Mouse (Mus musculus): ENCODE measurements around the gene Olfr910. TPM values are rescaled to one million over a fixed set of nuclear protein-coding genes. Genes with fewer than 3 reads are reported as not detected.

Olfr910 gene
- not detected for total RNA-seq (2021)
- long read RNA-seq, experiment 1: 0 reads
- long read RNA-seq, experiment 2: 0 reads

- no peak for DNase-seq (ENCODE audit: low spot score in 2 of 2)
Observed at GRCm38 (mm10) chr9:38537549-38537948, at the start of gene Olfr910. Gene Olfr910, plus strand, starts transcription at chr9:38537849.

GRCm38 (mm10) chr9:38495501-38495900 is 42.1 kb upstream of the Olfr910 start, which contains the start of gene Olfr907:
Gene Olfr907, plus strand, starts transcription at chr9:38495801.
- no peak for DNase-seq (ENCODE audit: low spot score in 2 of 2)

- no peak for DNase-seq (ENCODE audit: low spot score in 2 of 2)
Observed at GRCm38 (mm10) chr9:38512353-38512752, 25.3 kb upstream of the Olfr910 start.

- DNase-seq (ENCODE audit: low spot score in 2 of 2): no peak
Observed at GRCm38 (mm10) chr9:38521280-38521679, 16.4 kb upstream of the Olfr910 start, which contains the start of gene Olfr911-ps1. Gene Olfr911-ps1, plus strand, starts transcription at chr9:38521580.

- DNase-seq (ENCODE audit: low spot score in 2 of 2): no peak
Observed at GRCm38 (mm10) chr9:38579878-38580277, 42.2 kb downstream of the Olfr910 start, which contains the start of gene Olfr912. Gene Olfr912, plus strand, starts transcription at chr9:38580178.

Other genes with a start within 250 kb of the Olfr910 start
- not detected for gene Olfr896-ps1, start 246.7 kb upstream of the Olfr910 start, total RNA-seq (2021)
- gene Olfr25, start 208.8 kb upstream of the Olfr910 start, total RNA-seq (2021): not detected
- gene Olfr898, start 189.4 kb upstream of the Olfr910 start, total RNA-seq (2021): not detected
- not detected for gene Olfr250, start 171.0 kb upstream of the Olfr910 start, total RNA-seq (2021)
- not detected for gene Olfr251, start 160.8 kb upstream of the Olfr910 start, total RNA-seq (2021)
- gene Olfr147, start 136.2 kb upstream of the Olfr910 start, total RNA-seq (2021): not detected
- gene Olfr901, start 108.4 kb upstream of the Olfr910 start, total RNA-seq (2021): not detected
- gene Olfr902, start 90.2 kb upstream of the Olfr910 start, total RNA-seq (2021): not detected
- gene Olfr904, start 74.7 kb upstream of the Olfr910 start, total RNA-seq (2021): not detected
- gene Olfr905, start 66.7 kb upstream of the Olfr910 start, total RNA-seq (2021): under 1 TPM in 1 of 2 experiments, not detected in 1; 0.08 TPM
- gene Olfr906, start 50.8 kb upstream of the Olfr910 start, total RNA-seq (2021): not detected
- gene Olfr907, start 42.0 kb upstream of the Olfr910 start, total RNA-seq (2021): not detected
- gene Olfr911-ps1, start 16.3 kb upstream of the Olfr910 start, total RNA-seq (2021): not detected
- not detected for gene Olfr912, start 42.3 kb downstream of the Olfr910 start, total RNA-seq (2021)
- gene Olfr913, start 54.9 kb downstream of the Olfr910 start, total RNA-seq (2021): not detected
- gene Olfr914, start 67.3 kb downstream of the Olfr910 start, total RNA-seq (2021): not detected
- not detected for gene Olfr916, start 122.0 kb downstream of the Olfr910 start, total RNA-seq (2021)
- gene Olfr917, start 128.0 kb downstream of the Olfr910 start, total RNA-seq (2021): not detected
- not detected for gene Olfr918, start 136.8 kb downstream of the Olfr910 start, total RNA-seq (2021)
- gene Olfr919, start 165.8 kb downstream of the Olfr910 start, total RNA-seq (2021): not detected
- 10 to 100 TPM; 46.4 to 53.4 TPM for gene Vwa5a, start 180.4 kb downstream of the Olfr910 start, total RNA-seq (2021)
- under 1 TPM; 0.48 to 0.51 TPM for gene Olfr920, start 214.4 kb downstream of the Olfr910 start, total RNA-seq (2021)
- not detected for gene Olfr921, start 235.2 kb downstream of the Olfr910 start, total RNA-seq (2021)